Mouse (Mus musculus): ENCODE data around the gene G6pc3.
"Not testable (repeated sequence)": the region's sequence is repeated elsewhere in the genome, so short reads cannot be mapped to it uniquely, and the experiment has no call there.

G6pc3 gene

GRCm38 (mm10) chr11:102189461-102190436, at the start of gene G6pc3:
Gene G6pc3 (plus strand): TSS chr11:102189620.
- DNase-seq (ENCODE audit: low read depth, low spot score): no peak

GRCm38 (mm10) chr11:102140508-102140907, 48.9 kb upstream of the G6pc3 start:
- DNase-seq (ENCODE audit: low read depth, low spot score): no peak

GRCm38 (mm10) chr11:102142355-102142754, 47.1 kb upstream of the G6pc3 start:
- DNase-seq (ENCODE audit: low read depth, low spot score): no peak

- DNase-seq (ENCODE audit: low read depth, low spot score): no peak
Observed at GRCm38 (mm10) chr11:102144957-102145470, 44.4 kb upstream of the G6pc3 start.

DNA sequence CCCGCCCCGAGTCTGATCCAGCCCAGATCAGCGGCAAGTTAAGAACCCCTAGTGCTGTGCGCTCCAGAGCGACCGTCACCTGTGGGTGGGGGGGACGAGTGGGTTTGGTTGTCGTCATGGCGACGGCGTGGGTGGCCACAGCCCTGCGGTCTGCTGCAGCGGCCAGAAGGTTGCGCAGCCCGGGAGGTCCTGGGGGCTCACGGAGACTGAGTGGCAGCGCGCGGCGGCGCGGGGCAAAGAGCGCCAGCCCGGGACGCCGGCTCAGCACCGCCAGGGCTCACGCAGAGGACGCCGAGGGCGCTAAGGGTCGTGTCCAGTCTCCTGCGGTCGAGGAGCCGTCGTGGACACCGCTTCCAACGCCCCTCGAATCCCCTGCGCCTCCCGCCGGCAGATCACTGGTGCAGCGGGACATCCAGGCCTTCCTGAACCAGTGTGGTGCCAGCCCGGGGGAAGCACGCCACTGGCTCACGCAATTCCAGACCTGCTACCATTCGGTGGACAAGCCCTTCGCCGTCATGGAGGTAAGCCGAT, 43.9 kb upstream of the G6pc3 start, which contains the start of gene Nags:
Nags (plus strand) TSS at position 43 of the 531 bp plus-strand sequence.
- DNase-seq (ENCODE audit: low read depth, low spot score): no peak

DNA sequence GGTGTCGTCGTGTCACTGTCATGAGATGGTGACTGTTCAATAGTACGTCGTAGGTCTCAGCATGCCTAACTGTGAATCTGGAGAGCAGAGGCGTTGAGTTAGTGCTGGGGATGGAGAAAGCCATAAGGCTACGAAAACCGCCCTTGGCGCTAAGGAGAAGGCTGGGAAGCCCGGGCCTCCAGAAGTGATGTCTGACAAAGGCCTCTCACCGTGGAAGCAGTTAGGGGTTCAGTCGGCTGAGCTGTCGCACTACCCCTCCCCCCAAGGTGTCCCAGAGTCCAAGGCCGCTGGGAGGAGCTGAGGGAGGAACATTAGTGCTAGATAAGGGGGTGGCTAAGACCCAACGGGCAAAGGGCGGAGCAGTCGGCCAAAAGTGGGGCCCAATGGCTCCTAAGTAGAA, 43.4 kb upstream of the G6pc3 start:
- DNase-seq (ENCODE audit: low read depth, low spot score): no peak

- no peak for DNase-seq (ENCODE audit: low read depth, low spot score)
Observed at GRCm38 (mm10) chr11:102146531-102146930, 42.9 kb upstream of the G6pc3 start.

DNA sequence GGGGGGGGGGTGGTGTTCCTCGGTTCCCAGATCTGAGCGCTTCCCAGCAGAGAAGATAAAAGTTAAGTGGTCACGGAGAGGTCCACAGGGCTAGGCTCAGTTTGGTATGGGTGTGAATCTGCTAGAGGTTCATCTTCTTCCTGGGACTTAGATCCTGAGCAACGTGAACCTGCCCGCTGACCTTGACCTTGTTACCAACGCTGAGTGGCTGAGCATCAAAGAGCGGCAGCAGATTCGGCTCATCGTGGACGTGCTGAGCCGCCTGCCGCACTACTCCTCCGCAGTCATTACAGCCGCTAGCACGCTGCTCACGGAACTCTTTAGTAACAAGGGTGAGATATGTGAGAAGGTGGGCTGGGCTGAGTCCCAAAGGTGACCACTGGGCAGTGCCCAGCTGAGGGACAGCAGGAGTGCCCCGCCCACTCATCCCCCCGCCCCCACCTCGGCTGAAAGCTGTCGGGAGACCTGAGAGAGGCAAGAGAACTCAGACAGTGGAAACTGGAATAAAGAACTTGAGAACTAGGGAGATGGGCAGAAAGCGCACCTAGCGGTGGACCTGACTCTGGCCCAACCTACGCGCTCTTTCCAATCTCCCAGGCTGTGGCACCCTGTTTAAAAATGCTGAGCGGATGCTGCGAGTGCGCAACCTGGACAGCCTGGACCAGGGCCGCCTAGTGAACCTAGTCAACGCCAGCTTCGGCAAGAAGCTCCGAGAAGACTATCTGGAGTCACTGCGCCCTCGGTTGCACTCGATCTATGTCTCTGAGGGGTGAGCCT, 42.0 kb upstream of the G6pc3 start:
- DNase-seq (ENCODE audit: low read depth, low spot score): no peak

GRCm38 (mm10) chr11:102156039-102156785, 33.2 kb upstream of the G6pc3 start, which contains the start of gene Tmem101:
Gene Tmem101 (minus strand): TSS chr11:102156404.
- peak; percentile 86 for DNase-seq (ENCODE audit: low read depth, low spot score)

DNA sequence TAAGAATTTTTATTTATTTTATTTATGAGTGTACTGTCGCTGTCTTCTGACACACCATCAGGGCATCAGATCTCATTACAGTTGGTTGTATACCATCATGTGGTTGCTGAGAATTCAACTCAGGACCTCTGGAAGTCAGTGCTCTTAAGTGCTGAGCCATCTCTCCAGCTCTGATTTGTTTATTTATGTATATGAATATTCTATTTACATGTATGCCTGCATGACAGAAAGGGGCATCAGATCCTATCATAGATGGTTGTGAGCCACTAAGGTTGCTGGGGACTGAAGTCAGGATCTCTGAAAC, 32.7 kb upstream of the G6pc3 start:
- no peak for DNase-seq (ENCODE audit: low read depth, low spot score)

DNA sequence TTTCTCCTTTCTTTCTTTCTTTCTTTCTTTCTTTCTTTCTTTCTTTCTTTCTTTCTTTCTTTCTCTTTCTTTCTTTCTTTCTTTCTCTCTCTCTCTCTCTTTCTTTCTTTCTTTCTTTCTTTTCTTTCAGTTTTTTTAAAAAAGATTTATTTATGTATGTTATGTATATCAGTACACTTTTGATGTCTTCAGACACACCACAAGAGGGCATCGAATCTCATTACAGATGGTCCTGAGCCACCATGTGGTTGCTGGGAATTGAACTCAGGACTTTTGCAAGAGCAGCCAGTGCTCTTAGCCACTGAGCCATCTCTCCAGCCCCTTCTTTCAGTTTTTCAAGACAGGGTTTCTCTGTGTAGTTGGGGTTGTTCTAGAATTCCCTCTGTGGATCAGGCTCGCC, 31.4 kb upstream of the G6pc3 start:
- not testable (repeated sequence) for DNase-seq (ENCODE audit: low read depth, low spot score)

- no peak for DNase-seq (ENCODE audit: low read depth, low spot score)
Observed at GRCm38 (mm10) chr11:102159781-102160180, 29.6 kb upstream of the G6pc3 start.

GRCm38 (mm10) chr11:102165971-102166722, 23.3 kb upstream of the G6pc3 start:
- no peak for DNase-seq (ENCODE audit: low read depth, low spot score)

GRCm38 (mm10) chr11:102167539-102167938, 21.9 kb upstream of the G6pc3 start:
- no peak for DNase-seq (ENCODE audit: low read depth, low spot score)

- no peak for DNase-seq (ENCODE audit: low read depth, low spot score)
Observed at GRCm38 (mm10) chr11:102168689-102169088, 20.7 kb upstream of the G6pc3 start.

GRCm38 (mm10) chr11:102179836-102180235, 9.6 kb upstream of the G6pc3 start:
- no peak for DNase-seq (ENCODE audit: low read depth, low spot score)

- no peak for DNase-seq (ENCODE audit: low read depth, low spot score)
Observed at GRCm38 (mm10) chr11:102184253-102184645, 5.2 kb upstream of the G6pc3 start.

- peak; percentile 90 for DNase-seq (ENCODE audit: low read depth, low spot score)
Observed at GRCm38 (mm10) chr11:102184646-102185495, 4.5 kb upstream of the G6pc3 start, which contains the start of gene Lsm12. Gene Lsm12 (minus strand): TSS chr11:102185296.

GRCm38 (mm10) chr11:102185677-102186076, 3.7 kb upstream of the G6pc3 start:
- no peak for DNase-seq (ENCODE audit: low read depth, low spot score)

DNA sequence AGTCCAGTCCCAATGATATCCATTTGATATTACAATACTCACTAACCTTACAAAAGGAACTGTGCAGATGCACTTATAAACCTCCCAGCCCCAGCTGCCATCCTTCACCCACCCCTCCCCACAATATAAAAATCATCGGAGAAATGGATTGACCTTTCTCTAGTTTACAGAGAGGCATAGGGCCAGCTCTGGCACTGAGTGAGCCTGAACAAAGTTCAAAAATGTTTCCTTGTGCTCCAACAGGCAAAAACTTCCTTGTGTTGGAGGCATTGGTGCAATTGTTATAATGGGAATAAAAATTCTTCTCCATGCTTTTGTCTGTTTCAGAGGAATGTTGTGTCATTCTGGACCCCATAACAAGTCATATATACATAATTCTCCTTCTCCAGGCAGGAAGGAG, 3.2 kb upstream of the G6pc3 start:
- DNase-seq (ENCODE audit: low read depth, low spot score): no peak
